Mouse (Mus musculus): ENCODE data around the gene Apip.

Gene Apip

DNA sequence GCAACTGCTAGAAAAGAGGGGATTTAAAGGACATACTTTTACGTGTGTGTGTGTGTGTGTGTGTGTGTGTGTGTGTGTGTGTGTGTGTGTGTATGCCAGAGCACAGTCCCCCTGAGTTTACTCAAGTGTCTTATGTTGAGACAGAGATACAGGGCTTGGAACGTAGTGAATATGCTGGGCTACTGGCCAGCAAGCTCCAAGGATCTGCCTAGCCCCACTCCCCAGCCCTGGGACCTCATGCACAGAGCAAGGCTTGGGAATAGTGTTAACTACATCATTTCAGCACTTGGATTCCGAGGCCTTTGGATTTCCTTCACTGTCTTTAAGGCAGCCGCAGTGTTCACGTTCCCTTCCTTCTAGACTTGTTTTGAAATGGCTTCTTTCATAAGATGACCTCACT lies 29.1 kb downstream of the Apip start:
- no peak for DNase-seq (ENCODE audit: low spot score in 2 of 2)

DNA sequence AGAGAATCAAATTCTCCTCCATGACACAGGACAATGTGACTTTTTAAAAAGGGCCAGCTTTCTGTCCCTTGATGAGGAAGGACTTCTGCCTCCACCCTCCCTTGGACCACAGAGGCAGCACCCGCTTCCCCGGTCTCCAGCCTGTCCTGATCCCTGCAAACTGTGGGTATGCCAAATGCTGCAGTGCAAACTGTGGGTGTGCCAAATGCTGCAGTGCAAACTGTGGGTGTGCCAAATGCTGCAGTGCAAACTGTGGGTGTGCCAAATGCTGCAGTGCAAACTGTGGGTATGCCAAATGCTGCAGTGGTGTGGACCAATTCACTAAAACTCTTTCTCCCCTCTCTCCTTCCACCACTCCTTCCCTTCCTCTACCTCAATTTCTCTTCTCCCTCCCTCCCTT lies 32.7 kb downstream of the Apip start:
- DNase-seq (ENCODE audit: low spot score in 2 of 2), result no peak

DNA sequence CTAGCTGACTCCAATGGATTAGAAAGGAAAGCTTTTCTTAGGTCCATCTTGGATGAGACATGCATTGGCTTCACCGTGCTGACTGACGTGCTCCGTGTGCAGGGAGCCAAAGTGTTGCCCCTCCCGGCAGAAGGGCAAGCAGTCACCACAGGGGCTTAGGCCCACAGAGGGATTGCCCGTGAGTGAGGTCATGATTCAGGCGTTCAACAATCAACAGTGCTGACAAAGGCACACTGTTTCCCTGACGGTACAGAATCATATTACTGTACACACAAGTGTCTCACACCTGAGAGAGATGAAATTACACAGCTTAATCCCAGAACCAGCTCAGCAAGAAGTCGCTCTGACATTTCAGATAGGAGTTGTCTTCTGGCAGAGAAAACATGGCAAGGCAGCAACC lies 38.2 kb downstream of the Apip start:
- no peak for DNase-seq (ENCODE audit: low spot score in 2 of 2)

DNA sequence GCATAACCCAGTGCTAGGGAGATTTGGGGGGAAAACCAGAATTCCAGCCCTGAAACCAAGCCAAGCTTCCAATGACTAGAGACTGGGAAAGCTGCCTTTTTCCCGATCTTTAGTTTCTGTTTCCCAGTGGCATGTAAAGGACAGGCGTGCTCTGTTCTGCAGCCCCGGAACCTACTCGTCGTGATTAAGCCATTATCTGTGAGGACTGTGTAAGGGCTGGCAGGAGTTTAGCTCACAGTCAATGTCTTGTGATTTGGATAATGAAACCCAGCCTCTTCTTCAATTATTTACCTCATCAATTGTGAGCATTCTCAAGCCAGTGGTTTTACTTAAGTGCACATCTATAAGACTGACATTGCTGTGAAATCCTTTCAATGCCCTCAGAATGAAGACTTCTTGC lies 43.7 kb downstream of the Apip start:
- no peak for DNase-seq (ENCODE audit: low spot score in 2 of 2)

DNA sequence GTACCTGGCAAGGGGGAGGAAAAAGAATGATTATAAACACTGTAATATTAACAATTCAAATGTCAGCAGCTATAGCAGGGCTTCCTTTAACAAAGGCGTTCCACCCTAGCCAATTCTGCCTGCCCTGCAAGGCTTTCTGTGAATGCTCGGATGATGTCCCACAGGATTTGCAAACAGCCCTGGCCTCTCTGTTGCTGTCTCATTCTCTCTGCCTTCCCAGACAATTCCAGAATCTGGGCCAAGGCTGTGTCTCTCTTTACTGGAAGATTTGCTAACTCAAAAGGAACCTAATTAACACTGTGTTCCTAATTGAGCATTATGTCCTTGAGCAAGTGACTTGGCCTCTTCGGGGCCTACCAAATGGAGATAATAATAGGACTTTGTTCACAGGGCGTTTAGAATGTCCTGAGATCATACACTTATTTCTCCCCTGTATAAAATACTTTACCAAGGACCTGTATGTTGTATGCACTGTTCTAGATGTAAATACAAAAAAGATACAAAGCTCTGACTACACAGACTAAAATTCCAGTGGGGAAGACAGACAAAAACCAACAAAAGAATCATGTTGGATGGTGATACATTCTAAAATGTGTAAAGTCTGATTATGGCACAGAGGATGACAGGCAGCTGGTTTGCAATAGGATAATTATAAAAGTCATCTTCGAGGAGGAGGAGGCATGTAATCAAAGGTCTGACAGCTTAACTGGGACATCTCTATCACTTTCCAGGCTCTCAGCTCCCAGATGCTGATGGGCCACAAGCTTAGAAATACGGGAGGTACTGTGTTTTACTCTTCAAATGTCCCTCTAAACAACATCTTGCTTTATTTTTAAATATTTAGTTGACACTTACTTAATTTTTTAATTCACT lies 45.1 kb downstream of the Apip start:
- DNase-seq (ENCODE audit: low spot score in 2 of 2), result peak in 1 of 2 experiments; percentile 23

DNA sequence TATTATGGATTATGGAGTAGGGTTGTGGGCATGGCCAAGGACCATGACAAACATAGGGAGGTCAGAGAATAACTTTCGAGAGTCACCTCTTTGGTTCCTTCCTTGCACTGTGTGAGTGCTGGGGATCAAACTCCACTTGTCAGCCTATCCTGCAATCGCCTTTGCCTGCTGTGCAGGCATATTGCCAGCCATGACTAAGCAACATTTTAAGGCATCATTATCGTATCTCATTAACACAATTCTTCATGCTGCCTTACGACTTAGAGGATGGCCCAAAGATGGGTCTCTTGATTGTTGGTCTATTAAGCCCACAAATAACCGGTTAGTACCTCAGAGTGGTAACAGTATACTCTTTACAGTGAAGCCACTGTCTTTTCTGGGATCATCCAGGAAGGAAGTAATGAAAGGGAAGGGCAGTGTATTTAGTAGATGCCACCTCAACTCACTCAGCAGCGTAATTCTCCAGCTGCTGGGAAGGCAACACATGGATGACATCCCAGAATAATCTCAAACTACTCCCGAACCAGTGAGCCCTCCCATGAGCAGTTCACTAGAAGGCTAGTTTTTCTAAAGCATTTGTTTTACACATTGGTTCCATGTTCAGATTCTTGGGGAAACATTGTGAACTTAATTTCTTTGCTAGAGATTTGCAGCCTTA lies 45.9 kb downstream of the Apip start:
- no peak for DNase-seq (ENCODE audit: low spot score in 2 of 2)

DNA sequence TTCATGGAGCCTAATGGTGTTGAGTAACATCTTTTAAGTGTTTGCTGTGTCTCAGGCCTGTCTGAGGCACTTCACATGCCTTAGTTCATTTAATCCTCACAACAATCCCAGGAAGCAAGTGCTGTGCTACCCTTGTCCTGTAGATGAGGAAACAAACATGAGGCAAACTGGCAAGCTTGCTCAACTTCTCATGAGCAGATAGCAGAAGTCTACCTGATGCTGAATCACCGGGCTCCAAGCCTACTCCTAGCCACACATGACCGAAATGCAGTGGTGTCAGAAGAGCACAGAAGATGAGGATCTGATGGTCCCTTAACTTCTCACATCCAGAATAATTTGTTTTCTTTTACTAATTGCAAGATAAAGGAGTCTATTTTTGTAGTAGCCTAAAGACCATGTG lies 56.2 kb downstream of the Apip start:
- no peak for DNase-seq (ENCODE audit: low spot score in 2 of 2)

DNA sequence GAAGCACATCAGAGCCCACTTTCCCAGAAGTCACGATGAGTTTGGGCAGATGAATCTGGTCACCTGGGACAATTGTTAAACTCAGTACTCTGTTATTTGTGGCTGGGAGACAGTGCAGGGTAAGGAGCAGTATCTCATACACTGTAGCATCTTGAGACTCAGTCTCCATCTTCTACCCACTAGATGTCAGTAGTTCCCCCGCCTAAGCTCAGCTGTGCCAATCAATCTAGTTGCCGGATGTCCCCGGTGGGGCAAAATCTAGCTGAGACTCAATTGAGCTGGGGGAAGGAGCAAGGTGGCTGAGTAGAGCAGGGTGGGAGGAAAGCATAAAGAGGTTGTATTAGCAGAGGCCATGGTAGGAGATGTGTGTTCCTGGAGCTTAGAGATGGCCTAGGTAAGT lies 57.7 kb downstream of the Apip start:
- DNase-seq (ENCODE audit: low spot score in 2 of 2), result no peak

DNA sequence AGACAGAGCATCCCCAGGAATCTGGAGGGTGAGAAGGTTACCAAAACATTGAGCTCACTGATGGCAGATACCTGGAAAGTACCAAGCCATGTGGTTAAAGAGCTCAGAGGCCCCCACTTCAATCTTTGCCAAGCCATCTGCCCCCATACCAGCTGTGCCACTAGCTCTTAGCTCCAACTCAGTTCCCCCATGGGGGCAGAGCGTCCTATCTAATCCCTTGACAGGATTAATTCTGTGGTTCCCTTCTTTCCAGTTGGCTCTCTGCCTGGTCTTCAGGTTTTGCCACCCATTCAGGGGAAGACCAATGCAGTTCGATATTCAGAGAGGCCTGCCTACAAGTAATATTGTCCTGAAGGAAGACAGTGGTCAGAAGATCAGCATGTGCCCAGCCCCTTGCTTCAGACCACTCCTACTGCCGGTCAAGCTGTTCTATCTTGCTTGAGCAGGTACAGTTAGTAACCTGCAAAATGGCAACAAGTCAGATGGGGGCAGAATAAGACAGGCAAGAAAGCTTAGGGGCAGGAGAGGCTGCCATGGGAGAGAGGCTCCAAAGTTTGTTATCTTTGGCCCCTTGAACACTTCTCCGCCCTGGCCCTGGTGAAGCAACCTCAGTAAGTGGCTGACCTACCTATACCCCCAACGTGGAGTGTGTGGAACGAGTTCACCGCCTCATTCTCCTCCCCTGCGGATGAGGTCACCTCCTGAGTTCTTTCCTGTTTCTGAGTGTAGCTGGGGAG lies 65.2 kb downstream of the Apip start:
- DNase-seq (ENCODE audit: low spot score in 2 of 2), result no peak

Measured in urinary bladder, postnatal 4 days (tissue).